Mouse (Mus musculus) lung, adult 2 months (tissue): ENCODE data around the gene 2010111I01Rik.

ENCODE experiments used
- CTCF ChIP-seq: fragments of 200-500 bp; IDR thresholded peaks from 2 replicates; pipeline ENCODE4 v1.5.1; 2011; ENCODE audit warnings: mild to moderate bottlenecking, low read length, control low read depth; ENCODE audit not compliant: insufficient read depth
- POLR2A ChIP-seq: fragments of 200-500 bp; IDR thresholded peaks from 2 replicates; pipeline ENCODE4 v1.6.1; 2011; ENCODE audit warnings: low read depth, mild to moderate bottlenecking, control low read depth, low read length, borderline replicate concordance; ENCODE audit errors: extremely low read depth

GRCm38 (mm10) chr13:63235551-63235950, 270.9 kb downstream of the 2010111I01Rik start:
- TF ChIP-seq POLR2A (no peak), CTCF (no peak)
